Mouse (Mus musculus): ENCODE results near the gene Patl1.
"Not testable (repeated sequence)": the region's sequence is repeated elsewhere in the genome, so short reads cannot be mapped to it uniquely, and the experiment has no call there.

The Patl1 gene

GRCm38 (mm10) chr19:11912037-11912532 is at the start of gene Patl1:
Gene Patl1 (plus strand): TSS chr19:11912399.
- peak; percentile 96 for DNase-seq (ENCODE audit: low read depth, low spot score)

GRCm38 (mm10) chr19:11867837-11868236 is 44.4 kb upstream of the Patl1 start:
- DNase-seq (ENCODE audit: low read depth, low spot score): no peak

- DNase-seq (ENCODE audit: low read depth, low spot score): no peak
Observed at GRCm38 (mm10) chr19:11875006-11875405, 37.2 kb upstream of the Patl1 start, which contains the start of gene Olfr1419. Gene Olfr1419 (minus strand): TSS chr19:11875106.

DNA sequence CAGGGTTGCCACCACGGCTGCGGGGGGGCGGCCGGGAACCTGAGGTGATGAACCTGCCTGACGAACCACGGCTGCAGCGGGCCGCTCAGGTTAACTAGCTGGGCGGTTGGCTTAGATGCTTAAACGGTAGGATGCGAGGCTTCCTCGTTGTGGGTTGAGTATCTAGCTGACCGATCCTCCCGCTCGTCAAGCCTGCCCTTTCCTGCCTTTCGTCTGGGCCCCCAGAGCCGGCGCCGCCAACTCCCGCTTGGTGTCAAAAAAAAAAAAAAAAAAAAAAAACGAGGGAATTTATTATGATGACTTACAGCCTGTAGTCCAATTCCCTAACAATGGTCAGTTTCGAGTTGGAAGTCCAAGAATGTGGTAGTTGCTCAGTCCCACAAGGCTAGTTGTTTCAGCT is 33.8 kb upstream of the Patl1 start:
- not testable (repeated sequence) for DNase-seq (ENCODE audit: low read depth, low spot score)

- DNase-seq (ENCODE audit: low read depth, low spot score): no peak
Observed at GRCm38 (mm10) chr19:11886265-11886664, 25.9 kb upstream of the Patl1 start, which contains the start of gene Olfr1420. Gene Olfr1420 (plus strand): TSS chr19:11886565.

DNA sequence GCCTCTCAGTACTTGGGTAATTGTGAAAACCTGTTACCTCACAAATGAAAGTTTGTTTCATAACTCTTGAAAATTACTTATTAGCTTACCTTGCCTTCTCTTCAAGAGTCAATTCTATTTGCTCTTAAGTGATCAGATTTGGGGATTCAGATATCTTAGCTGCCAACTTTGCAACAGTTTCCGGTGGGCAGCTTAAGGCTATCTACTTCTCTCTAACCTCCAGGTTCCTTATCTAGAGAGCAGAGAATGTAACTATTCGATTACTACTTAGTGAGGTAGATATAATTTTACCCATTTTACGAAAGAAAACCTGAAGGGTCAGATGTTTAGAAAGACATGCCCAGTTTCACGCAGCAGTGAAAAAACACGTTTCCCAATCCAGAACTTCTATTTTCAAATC is 1.2 kb upstream of the Patl1 start:
- DNase-seq (ENCODE audit: low read depth, low spot score): no peak

GRCm38 (mm10) chr19:11911603-11912002 is 596 bp upstream of the Patl1 start:
- DNase-seq (ENCODE audit: low read depth, low spot score): no peak

DNA sequence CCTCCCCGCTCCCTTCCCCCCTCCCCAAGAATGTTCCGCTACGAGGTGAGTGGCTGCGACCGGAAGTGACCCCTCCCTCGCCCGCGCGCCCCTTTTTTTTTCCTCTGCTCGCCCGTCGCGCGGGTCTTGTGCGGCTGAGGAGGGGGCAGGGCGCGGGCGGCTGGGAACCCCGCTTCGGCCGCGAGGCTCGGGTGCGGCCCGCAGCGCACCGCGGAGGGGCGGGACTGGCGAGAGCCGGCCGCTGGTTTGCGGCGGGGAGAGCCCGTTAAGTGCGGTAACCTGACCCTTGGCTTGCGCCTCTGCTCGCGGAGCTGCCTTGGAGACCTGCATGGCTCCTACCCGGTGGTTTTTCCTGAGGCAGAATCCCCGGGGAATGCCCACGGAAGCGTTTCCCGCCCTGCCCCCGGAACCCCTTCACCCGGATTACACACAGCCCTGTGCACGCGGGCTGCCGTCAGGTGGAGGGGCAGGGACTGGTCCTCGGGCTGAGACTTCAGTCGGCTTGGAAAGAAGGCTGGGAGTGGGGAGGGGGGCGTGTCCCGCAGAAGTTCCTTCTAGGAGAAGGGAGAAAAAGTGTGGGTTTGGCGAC is 428 bp downstream of the Patl1 start:
- DNase-seq (ENCODE audit: low read depth, low spot score): peak; percentile 2

- peak; percentile 55 for DNase-seq (ENCODE audit: low read depth, low spot score)
Observed at GRCm38 (mm10) chr19:11915804-11916203, 3.6 kb downstream of the Patl1 start.

DNA sequence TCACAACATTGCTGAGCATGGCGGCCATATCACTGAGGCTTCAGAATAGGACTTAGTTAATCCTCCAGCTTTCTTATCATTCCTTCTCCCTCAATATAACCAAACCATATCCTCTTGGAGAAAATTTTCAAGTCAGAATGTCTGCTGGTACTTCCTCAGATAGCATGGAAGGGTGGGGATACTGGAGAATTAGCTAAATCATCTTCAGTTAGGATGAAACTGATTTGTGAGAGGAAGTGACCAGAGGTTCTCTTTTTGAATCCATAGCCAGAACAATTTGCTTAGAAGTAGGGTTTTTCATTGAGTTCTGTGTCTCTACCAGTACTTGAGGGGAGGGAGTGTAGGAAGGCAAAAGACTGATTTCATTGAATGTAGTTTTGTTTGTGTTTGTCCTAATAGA is 9.9 kb downstream of the Patl1 start:
- no peak for DNase-seq (ENCODE audit: low read depth, low spot score)

DNA sequence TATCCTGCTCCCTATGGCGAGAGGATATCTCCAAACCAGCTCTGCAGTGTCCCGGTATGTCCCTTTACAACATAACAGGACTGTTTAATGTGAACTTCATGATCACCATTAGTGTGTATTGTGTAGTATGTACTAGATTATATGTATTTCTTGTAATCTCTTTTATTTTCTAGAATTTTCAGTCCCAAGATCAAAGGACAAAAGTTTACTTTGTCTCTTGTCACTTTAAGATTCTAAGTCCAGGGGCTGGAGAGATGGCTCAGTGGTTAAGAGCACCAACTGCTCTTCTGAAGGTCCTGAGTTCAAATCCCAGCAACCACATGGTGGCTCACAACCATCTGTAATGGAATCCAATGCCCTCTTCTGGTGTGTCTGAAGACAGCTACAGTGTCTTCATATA is 10.3 kb downstream of the Patl1 start:
- DNase-seq (ENCODE audit: low read depth, low spot score): not testable (repeated sequence)

GRCm38 (mm10) chr19:11926380-11926779 is 14.2 kb downstream of the Patl1 start:
- DNase-seq (ENCODE audit: low read depth, low spot score): no peak

DNA sequence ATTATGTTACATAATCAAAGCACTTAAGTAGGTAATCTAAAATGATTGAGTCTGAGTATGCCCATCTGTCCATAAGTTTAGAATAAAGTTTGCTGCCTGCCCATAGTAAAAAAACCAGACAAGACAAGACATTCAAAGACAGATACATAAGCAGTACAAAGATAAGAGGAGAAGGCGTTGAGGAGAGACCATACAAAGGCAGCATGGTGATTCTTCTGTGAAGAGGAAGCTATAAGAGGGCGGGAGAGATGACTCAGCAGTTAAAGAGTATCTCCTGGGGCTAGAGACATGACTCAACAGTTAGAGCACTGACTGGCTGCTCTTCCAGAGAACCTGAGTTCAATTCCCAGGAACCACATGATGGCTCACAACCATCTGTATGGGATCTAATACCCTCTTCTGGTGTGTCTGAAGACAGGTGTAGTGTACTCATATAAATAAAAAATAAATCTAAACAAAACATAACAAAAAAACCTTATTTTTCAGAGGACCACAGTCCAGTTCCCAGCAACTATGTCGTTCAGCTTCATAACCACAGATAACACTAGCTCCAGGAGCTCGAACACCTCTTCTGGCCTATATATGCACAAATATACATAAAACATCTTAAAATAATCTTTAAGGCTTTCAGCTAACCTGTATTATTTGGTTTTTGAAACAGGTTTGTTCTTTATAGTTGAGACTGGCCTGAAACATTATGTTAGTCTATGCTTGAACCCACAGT is 16.0 kb downstream of the Patl1 start:
- no peak for DNase-seq (ENCODE audit: low read depth, low spot score)

DNA sequence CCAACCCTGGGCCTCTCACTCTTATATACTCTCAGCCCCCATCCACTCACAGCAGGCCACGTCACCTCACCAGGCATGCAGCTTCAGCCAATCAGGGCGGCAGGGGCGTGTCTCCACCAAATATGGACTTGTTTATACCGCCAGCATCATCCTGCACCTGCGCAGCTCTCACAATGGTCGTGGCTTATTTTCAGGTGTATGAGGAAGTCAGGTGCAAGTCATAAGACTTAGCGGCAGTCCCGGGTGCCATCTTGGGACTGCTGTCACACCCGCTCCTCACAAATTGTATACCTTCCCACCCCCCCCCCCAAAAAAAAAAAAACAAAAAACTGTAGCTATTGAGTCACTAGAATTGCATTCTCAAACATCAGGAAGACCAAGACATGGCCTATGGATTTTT is 34.3 kb downstream of the Patl1 start:
- not testable (repeated sequence) for DNase-seq (ENCODE audit: low read depth, low spot score)

- DNase-seq (ENCODE audit: low read depth, low spot score): no peak
Observed at GRCm38 (mm10) chr19:11949878-11950277, 37.7 kb downstream of the Patl1 start.

DNA sequence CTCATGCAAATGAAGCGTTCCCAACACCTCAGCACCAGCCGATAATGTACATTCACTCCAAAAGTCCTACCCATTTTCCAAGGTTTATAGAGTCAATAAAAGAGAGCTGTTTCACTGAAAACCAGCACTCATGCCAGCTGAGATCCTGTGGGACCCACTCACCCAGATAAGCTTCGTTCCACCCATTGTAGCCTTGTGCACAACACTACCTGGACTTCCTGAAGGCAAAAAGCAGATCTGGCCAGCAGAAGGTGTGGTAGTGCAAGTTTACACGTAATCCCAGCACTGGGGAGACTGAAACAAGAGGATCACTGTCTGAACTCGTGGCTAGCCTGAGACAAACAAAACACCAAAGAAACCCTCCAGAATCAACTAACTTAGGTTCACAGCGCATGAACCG is 38.5 kb downstream of the Patl1 start:
- DNase-seq (ENCODE audit: low read depth, low spot score): no peak

GRCm38 (mm10) chr19:11954206-11954605 is 42.0 kb downstream of the Patl1 start:
- DNase-seq (ENCODE audit: low read depth, low spot score): no peak

GRCm38 (mm10) chr19:11956636-11957035 is 44.4 kb downstream of the Patl1 start:
- no peak for DNase-seq (ENCODE audit: low read depth, low spot score)

DNA sequence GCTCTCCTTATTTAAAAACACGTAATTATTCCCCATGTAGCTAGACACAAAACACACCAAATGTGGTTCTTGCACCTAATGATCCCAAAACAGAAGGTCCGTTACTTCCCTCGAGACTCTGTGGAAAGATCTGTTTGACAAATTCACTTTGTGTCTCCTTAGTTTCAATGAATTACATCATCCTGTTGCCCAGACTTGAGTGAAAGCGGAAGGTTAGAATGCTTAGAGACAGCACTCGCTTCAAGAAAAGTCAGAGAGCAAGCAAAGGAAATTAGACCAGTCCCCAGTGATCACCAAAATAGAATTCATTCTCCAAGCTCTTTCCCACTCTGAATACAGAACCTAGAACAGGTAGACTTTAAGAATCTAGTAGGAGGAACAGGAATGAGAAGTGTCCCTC is 45.2 kb downstream of the Patl1 start:
- no peak for DNase-seq (ENCODE audit: low read depth, low spot score)

DNA sequence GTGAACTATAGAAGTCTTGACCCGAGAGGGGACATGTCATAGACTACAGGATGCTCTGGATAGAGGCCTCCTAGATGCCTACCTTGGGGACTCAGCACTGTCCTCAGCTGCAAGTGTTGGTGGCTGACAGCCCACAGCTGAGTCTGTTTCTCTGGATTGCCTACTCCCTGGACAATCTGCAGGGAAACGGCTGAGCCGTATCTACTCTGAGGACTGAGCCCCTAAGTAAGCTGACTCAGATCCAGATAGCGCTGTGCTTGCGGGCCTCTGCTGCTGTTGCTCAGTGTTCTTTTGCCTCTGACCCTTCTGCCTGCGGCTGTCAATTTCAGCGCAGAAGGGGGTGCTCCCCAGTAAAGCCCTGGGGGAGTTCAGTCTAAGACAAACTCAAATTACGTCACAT is 45.6 kb downstream of the Patl1 start:
- no peak for DNase-seq (ENCODE audit: low read depth, low spot score)

DNA sequence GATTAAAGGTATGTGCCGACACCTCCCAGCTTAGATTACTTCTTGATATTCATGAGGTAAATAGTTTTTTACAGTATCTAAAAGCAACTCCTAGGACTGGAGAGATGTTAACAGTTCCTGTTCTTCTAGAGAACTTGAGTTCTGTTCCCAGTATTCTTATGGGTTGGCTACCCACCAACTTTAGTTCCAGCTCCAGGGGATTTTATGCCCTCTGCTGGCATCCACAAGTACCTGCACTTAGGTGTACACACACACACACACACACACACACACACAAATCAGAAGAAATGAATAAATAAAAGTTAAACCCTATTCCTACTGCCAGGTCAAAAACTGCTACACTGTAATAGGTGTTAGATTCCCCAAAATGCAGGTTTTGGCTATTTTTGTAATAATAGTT is 52.1 kb downstream of the Patl1 start:
- no peak for DNase-seq (ENCODE audit: low read depth, low spot score)

DNA sequence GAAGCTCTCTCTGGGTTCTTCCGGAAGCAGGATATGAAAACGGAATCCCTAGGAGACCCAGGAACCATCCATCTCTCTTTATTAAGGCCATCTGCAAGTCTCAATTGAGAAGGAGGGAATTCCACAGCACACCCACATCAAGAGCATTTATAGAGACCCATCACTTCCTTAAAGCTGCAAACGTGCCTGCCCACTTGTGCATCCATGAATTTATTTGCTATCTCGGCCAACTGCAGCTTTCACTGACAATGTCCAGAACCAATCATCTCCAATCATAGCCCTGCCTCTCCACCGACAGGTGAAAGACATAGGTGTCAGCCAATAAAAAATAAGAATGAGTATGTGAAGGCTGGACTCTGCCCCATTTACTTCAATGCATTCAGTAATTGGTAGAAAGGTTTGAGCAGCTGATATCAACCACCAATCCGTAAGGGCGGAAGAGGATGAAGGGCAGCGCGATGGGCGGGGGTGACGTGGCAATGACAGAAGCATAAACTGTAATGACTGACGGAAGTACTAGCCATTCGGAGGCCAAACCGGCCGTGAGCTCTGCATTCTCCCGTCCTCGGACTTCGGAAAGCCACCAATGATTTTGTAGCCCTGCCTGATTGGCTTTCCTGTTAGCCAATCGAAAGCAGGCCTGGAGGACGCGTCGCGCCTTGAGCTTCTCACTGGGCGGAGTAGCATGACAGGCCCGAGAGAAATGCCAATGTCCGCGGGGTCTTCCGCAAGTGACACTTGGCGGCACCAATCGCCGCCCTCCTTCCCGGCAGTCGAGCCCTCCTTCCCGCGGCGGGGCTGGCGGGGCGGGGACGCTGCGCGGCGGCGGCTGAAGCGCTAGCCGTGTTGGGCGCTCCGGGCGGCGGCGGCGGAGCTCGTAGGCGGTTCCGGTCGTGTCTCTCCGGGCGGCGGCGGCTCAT is 53.1 kb downstream of the Patl1 start, which contains the start of gene Osbp:
Gene Osbp, plus strand, starts transcription at position 919 of the 920 bp plus-strand sequence.
- peak; percentile 100 for DNase-seq (ENCODE audit: low read depth, low spot score)
